Mouse (Mus musculus): ENCODE measurements around the gene Cdiptos. TPM values are rescaled to one million over a fixed set of nuclear protein-coding genes. Genes with fewer than 3 reads are reported as not detected.

Cdiptos gene
- polyA plus RNA-seq, 1 experiment from 2014 or later = 1.1 TPM

- Histone ChIP-seq H3K4me3 (replicated peaks) (no peak overlapping the region), H3K4me1 (replicated peaks) (no peaks in the 10 kb centered on the region), H3K9me3 (no peaks in the 10 kb centered on the region), H3K4me2 (no peak overlapping the region), H3K9ac (replicated peaks) (no peak overlapping the region), H3K27ac (no peak overlapping the region), H3K27me3 (no peaks in the 10 kb centered on the region), H3K36me3 (no peaks in the 10 kb centered on the region)
- ATAC-seq (ENCODE audit: insufficient number of reproducible peaks, insufficient read depth, low FRiP score, low TSS enrichment, low read depth) = no peak
- 90% methylated on average over 4 of the region's 4 CpGs for WGBS
Measured at GRCm38 (mm10) chr7:126996449-126996848, 20.6 kb upstream of the Cdiptos start.

GRCm38 (mm10) chr7:126988816-126989215 lies 12.9 kb upstream of the Cdiptos start:
- H3K36me3 ChIP-seq = no peaks in the 10 kb centered on the region
- no peak overlapping the region for H3K4me2 ChIP-seq
- no peaks in the 10 kb centered on the region for H3K9me3 ChIP-seq
- H3K4me1 ChIP-seq (replicated peaks) = 0 out of 2 replicates have a peak, but pooled peaks cover 4% of the 10 kb centered on the region
- 76% methylated on average over 8 of the region's 8 CpGs for WGBS
- no peak overlapping the region; the same call in 1 of the 2 replicates for H3K9ac ChIP-seq (replicated peaks)
- H3K4me3 ChIP-seq (replicated peaks) = no peak overlapping the region
- no peaks in the 10 kb centered on the region for H3K27me3 ChIP-seq
- H3K27ac ChIP-seq = no peak overlapping the region
- no peak for ATAC-seq (ENCODE audit: insufficient number of reproducible peaks, insufficient read depth, low FRiP score, low TSS enrichment, low read depth)

DNA sequence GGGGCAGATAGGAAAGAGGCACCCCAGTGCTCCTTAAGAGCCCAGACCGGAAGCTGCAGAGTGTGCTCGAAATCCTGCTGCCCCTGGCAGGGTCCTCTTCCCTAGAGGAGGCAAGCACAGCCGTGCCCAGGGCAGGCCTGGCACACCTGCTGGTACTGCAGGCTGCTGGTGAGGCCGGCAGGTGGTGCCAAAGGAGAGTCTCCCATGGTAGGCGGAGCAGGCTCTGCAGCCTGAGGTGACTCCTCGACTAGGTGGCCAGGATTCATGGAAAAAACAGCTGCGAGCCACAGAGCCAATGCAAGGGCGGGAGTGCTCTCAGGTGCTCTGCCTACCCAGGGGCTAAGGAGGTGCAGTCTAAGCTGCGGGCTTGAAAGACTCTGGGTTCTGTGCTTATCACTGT lies 10.4 kb upstream of the Cdiptos start:
- WGBS = 42% methylated on average over 9 of the region's 9 CpGs
- Histone ChIP-seq H3K27me3 (no peaks in the 10 kb centered on the region), H3K4me3 (replicated peaks) (no peak overlapping the region), H3K4me2 (no peak overlapping the region), H3K9ac (replicated peaks) (no peak overlapping the region), H3K36me3 (peaks cover 2% of the 10 kb centered on the region; the same call in 1 of the 2 replicates), H3K9me3 (no peaks in the 10 kb centered on the region), H3K4me1 (replicated peaks) (0 out of 2 replicates have a peak, but pooled peaks cover 4% of the 10 kb centered on the region), H3K27ac (no peak overlapping the region)
- no peak for ATAC-seq (ENCODE audit: insufficient number of reproducible peaks, insufficient read depth, low FRiP score, low TSS enrichment, low read depth)

- no peaks in the 10 kb centered on the region for H3K27me3 ChIP-seq
- H3K4me2 ChIP-seq = no peak overlapping the region
Measured at GRCm38 (mm10) chr7:126984667-126985444, 9.0 kb upstream of the Cdiptos start.

DNA sequence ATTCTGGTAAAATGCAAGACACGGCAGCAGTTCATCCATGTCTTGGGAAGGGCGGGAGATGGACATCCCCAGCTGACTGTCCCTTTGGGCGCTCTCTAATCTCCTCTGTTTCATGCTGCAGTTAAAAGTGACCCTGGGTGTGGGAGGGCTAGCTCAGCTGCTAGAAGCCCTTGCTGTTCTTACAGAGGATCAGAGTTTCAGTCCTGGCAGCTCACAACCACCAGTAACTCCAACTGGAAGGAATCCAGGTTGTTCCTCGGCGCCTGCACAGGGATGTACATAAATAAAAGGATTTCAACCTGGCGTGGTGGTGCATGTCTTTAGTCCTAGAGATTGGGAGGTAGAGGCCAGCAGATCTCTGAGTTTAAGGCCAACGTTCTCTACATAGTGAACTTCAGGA lies 7.2 kb upstream of the Cdiptos start:
- Histone ChIP-seq H3K27me3 (no peaks in the 10 kb centered on the region), H3K4me3 (replicated peaks) (no peak overlapping the region), H3K4me1 (replicated peaks) (0 out of 2 replicates have a peak, but pooled peaks cover 4% of the 10 kb centered on the region), H3K36me3 (peaks cover 32% of the 10 kb centered on the region), H3K4me2 (no peak overlapping the region), H3K27ac (no peak overlapping the region), H3K9ac (replicated peaks) (no peak overlapping the region), H3K9me3 (no peaks in the 10 kb centered on the region)
- 80% methylated on average over 7 of the region's 7 CpGs for WGBS
- no peak for ATAC-seq (ENCODE audit: insufficient number of reproducible peaks, insufficient read depth, low FRiP score, low TSS enrichment, low read depth)

More at GRCm38 (mm10) chr7:126984667-126985444, 9.0 kb upstream of the Cdiptos start:
- ATAC-seq (ENCODE audit: insufficient number of reproducible peaks, insufficient read depth, low FRiP score, low TSS enrichment, low read depth) = no peak
- Histone ChIP-seq H3K27ac (no peak overlapping the region), H3K4me1 (replicated peaks) (0 out of 2 replicates have a peak, but pooled peaks cover 4% of the 10 kb centered on the region), H3K9me3 (no peaks in the 10 kb centered on the region), H3K9ac (replicated peaks) (no peak overlapping the region), H3K4me3 (replicated peaks) (no peak overlapping the region), H3K36me3 (peaks cover 15% of the 10 kb centered on the region)
- WGBS = 33% methylated on average over 10 of the region's 10 CpGs

GRCm38 (mm10) chr7:126982054-126982453 lies 6.2 kb upstream of the Cdiptos start:
- WGBS = 91% methylated on average over 4 of the region's 4 CpGs
- H3K27me3 ChIP-seq = no peaks in the 10 kb centered on the region
- peaks cover 8% of the 10 kb centered on the region; the same call in 1 of the 2 replicates for H3K4me1 ChIP-seq (replicated peaks)
- ATAC-seq (ENCODE audit: insufficient number of reproducible peaks, insufficient read depth, low FRiP score, low TSS enrichment, low read depth) = no peak
- H3K36me3 ChIP-seq = peaks cover 37% of the 10 kb centered on the region
- H3K9ac ChIP-seq (replicated peaks) = no peak overlapping the region
- no peak overlapping the region for H3K4me2 ChIP-seq
- no peaks in the 10 kb centered on the region for H3K9me3 ChIP-seq
- no peak overlapping the region for H3K4me3 ChIP-seq (replicated peaks)
- no peak overlapping the region for H3K27ac ChIP-seq

- Histone ChIP-seq H3K4me3 (replicated peaks) (no peak overlapping the region), H3K9me3 (no peaks in the 10 kb centered on the region), H3K4me2 (no peak overlapping the region), H3K9ac (replicated peaks) (no peak overlapping the region), H3K36me3 (peaks cover 37% of the 10 kb centered on the region), H3K4me1 (replicated peaks) (peaks cover 11% of the 10 kb centered on the region; the same call in 1 of the 2 replicates), H3K27me3 (no peaks in the 10 kb centered on the region), H3K27ac (no peak overlapping the region)
- 82% methylated on average over 2 of the region's 2 CpGs for WGBS
- no peak for ATAC-seq (ENCODE audit: insufficient number of reproducible peaks, insufficient read depth, low FRiP score, low TSS enrichment, low read depth)
Measured at GRCm38 (mm10) chr7:126981601-126982000, 5.7 kb upstream of the Cdiptos start.

DNA sequence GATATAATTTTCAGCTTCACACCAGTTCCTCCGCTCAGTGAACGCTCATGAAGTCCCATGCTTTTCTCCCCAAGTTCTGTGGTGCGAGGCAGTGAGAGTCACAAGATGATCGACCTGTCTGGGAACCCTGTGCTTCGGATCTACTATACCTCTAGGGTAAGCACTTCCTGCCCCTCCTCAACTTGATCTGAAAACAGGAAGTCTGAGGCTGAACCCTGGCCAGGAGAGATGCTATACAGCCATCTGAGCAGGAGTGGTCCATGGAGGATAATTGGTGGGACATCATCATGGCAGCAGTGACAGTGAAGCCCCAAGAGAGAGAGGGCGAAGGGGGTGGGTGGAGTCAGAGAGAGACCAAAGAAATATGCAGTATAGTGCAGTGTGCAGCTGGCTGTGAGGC lies 2.9 kb upstream of the Cdiptos start:
- no peak for ATAC-seq (ENCODE audit: insufficient number of reproducible peaks, insufficient read depth, low FRiP score, low TSS enrichment, low read depth)

DNA sequence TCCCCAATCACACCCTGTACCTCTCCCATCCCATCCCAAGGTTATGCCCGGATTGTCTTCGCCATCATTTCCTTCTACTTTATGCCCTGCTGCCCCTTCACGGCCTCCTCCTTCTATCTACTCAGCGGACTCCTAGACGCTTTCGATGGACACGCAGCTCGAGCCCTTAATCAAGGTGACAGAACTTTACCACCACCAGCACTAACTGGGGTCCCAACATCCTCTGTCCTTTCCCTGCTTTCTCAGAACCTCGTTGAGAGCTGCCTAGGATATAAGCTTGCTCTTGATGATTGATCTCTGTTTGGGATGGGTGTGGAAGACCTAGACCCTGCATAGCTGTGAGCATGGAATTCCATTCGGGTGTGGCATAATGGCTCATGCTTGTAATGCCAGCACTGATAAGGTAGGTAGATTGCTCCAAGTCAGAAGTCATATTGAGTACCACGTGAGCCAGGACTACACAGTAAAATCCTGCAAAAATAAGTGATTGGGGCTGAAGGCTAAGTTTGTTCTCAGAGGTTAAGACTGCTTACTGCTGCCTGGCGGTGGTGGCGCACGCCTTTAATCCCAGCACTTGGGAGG lies 1.1 kb upstream of the Cdiptos start:
- ATAC-seq (ENCODE audit: insufficient number of reproducible peaks, insufficient read depth, low FRiP score, low TSS enrichment, low read depth) = peak; percentile 2; the same call in 1 of the 2 replicates
- Histone ChIP-seq H3K27me3 (no peaks in the 10 kb centered on the region), H3K4me3 (replicated peaks) (peak overlapping the region; percentile 100), H3K27ac (peak overlapping the region; percentile 89), H3K4me2 (peak overlapping the region; percentile 91), H3K9me3 (no peaks in the 10 kb centered on the region), H3K36me3 (peaks cover 37% of the 10 kb centered on the region), H3K9ac (replicated peaks) (peak overlapping the region; percentile 96), H3K4me1 (replicated peaks) (peaks cover 9% of the 10 kb centered on the region; the same call in 1 of the 2 replicates)
- 28% methylated on average over 14 of the region's 14 CpGs for WGBS

More for the DNA sequence above, 2.9 kb upstream of the Cdiptos start:
- Histone ChIP-seq H3K4me1 (replicated peaks) (peaks cover 9% of the 10 kb centered on the region; the same call in 1 of the 2 replicates), H3K4me3 (replicated peaks) (no peak overlapping the region), H3K4me2 (no peak overlapping the region), H3K9ac (replicated peaks) (no peak overlapping the region), H3K27ac (no peak overlapping the region), H3K36me3 (peaks cover 37% of the 10 kb centered on the region), H3K27me3 (no peaks in the 10 kb centered on the region), H3K9me3 (no peaks in the 10 kb centered on the region)
- WGBS = 95% methylated on average over 6 of the region's 6 CpGs

GRCm38 (mm10) chr7:126975893-126975949 lies 177 bp downstream of the Cdiptos start, which contains the start of gene Cdipt:
Gene Cdipt (plus strand): TSS chr7:126975914.
- Histone ChIP-seq H3K4me2 (peak within 1 kb of the TSS; percentile 91), H3K9ac (replicated peaks) (peak within 1 kb of the TSS; percentile 96), H3K9me3 (no peaks in the 10 kb centered on the region), H3K4me1 (replicated peaks) (peaks cover 9% of the 10 kb centered on the region; the same call in 1 of the 2 replicates), H3K36me3 (peaks cover 30% of the 10 kb centered on the region), H3K27ac (peak within 1 kb of the TSS; percentile 89), H3K27me3 (no peaks in the 10 kb centered on the region), H3K4me3 (replicated peaks) (peak within 1 kb of the TSS; percentile 100)
- ATAC-seq (ENCODE audit: insufficient number of reproducible peaks, insufficient read depth, low FRiP score, low TSS enrichment, low read depth) = no peak; the same call in 1 of the 2 replicates
- 0% methylated on average over 1 of the region's 1 CpGs for WGBS

DNA sequence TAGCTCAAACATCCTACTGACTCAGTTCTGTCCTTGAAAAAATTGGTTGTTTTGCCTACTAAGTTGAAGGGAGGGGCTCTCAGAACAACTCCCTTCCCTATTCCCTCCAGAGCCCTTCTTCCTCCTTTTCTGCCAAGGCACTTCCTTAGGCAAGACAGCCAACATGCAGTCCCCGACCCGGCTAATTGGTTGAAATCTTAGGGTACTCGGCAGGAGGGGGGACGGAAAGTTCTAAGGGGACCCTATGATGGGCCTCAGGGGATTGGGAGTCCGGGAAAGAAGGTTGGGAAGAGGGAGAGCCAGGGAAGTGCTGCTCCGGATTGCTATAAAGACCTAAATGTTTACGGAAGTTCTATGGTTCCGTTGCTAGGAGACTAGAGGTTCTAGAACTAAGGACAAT lies 405 bp downstream of the Cdiptos start:
- Histone ChIP-seq H3K36me3 (peaks cover 28% of the 10 kb centered on the region), H3K27ac (no peak overlapping the region), H3K9ac (replicated peaks) (peak overlapping the region; percentile 96), H3K9me3 (no peaks in the 10 kb centered on the region), H3K27me3 (no peaks in the 10 kb centered on the region), H3K4me3 (replicated peaks) (peak overlapping the region; percentile 100), H3K4me1 (replicated peaks) (peaks cover 9% of the 10 kb centered on the region; the same call in 1 of the 2 replicates), H3K4me2 (peak overlapping the region; percentile 91)
- ATAC-seq (ENCODE audit: insufficient number of reproducible peaks, insufficient read depth, low FRiP score, low TSS enrichment, low read depth) = peak; percentile 47; the same call in 1 of the 2 replicates
- 15% methylated on average over 8 of the region's 8 CpGs for WGBS

All from limb, embryonic 12.5 days (tissue).